Mouse (Mus musculus) natural killer cell, adult 2 months (primary cell): ENCODE measurements around the gene Mob3c.

Experiments used
- DNase-seq, 2 experiments: peaks; one replicate each; pipeline ENCODE4 v3.0.0; 2022; ENCODE audit warnings: low spot score in 2 of 2

Gene Mob3c

GRCm38 (mm10) chr4:115827888-115828571 is at the start of gene Mob3c:
TSS of gene Mob3c (plus strand) at chr4:115828092.
- DNase-seq, result peak; percentile 58 to 61

GRCm38 (mm10) chr4:115780269-115780668 is 47.6 kb upstream of the Mob3c start:
- no peak for DNase-seq

GRCm38 (mm10) chr4:115780918-115781317 is 47.0 kb upstream of the Mob3c start, which contains the start of gene Tex38:
TSS of gene Tex38 (minus strand) at chr4:115781018.
- no peak for DNase-seq

- DNase-seq, result no peak
Measured at GRCm38 (mm10) chr4:115782026-115782805, 45.7 kb upstream of the Mob3c start.

- peak; percentile 40 to 59 for DNase-seq
Measured at GRCm38 (mm10) chr4:115784769-115785510, 43.0 kb upstream of the Mob3c start, which contains the start of gene Atpaf1. TSS of gene Atpaf1 (plus strand) at chr4:115784812.

- no peak for DNase-seq
Measured at GRCm38 (mm10) chr4:115785511-115786034, 42.3 kb upstream of the Mob3c start.

- no peak for DNase-seq
Measured at GRCm38 (mm10) chr4:115790864-115791263, 37.0 kb upstream of the Mob3c start.

GRCm38 (mm10) chr4:115795360-115795759 is 32.5 kb upstream of the Mob3c start:
- DNase-seq, result no peak

- no peak for DNase-seq
Measured at GRCm38 (mm10) chr4:115799981-115800380, 27.9 kb upstream of the Mob3c start.

- DNase-seq, result no peak
Measured at GRCm38 (mm10) chr4:115812326-115812725, 15.6 kb upstream of the Mob3c start.

GRCm38 (mm10) chr4:115815606-115816005 is 12.3 kb upstream of the Mob3c start:
- no peak for DNase-seq

- DNase-seq, result no peak
Measured at GRCm38 (mm10) chr4:115820199-115820598, 7.7 kb upstream of the Mob3c start.

- no peak for DNase-seq
Measured at GRCm38 (mm10) chr4:115820944-115821343, 6.9 kb upstream of the Mob3c start.

- no peak for DNase-seq
Measured at GRCm38 (mm10) chr4:115821431-115821830, 6.5 kb upstream of the Mob3c start.

GRCm38 (mm10) chr4:115821928-115822327 is 6.0 kb upstream of the Mob3c start:
- DNase-seq, result no peak

GRCm38 (mm10) chr4:115824178-115824577 is 3.7 kb upstream of the Mob3c start:
- DNase-seq, result no peak

GRCm38 (mm10) chr4:115825271-115825670 is 2.6 kb upstream of the Mob3c start:
- no peak for DNase-seq

- no peak for DNase-seq
Measured at GRCm38 (mm10) chr4:115827066-115827465, 826 bp upstream of the Mob3c start.

- DNase-seq, result no peak
Measured at GRCm38 (mm10) chr4:115827535-115827887, 381 bp upstream of the Mob3c start.

- no peak for DNase-seq
Measured at GRCm38 (mm10) chr4:115828572-115828902, 645 bp downstream of the Mob3c start.

GRCm38 (mm10) chr4:115830491-115830890 is 2.6 kb downstream of the Mob3c start:
- no peak for DNase-seq

- no peak for DNase-seq
Measured at GRCm38 (mm10) chr4:115831221-115831620, 3.3 kb downstream of the Mob3c start.
